Mouse (Mus musculus): ENCODE data around the gene Hps1.

DNA sequence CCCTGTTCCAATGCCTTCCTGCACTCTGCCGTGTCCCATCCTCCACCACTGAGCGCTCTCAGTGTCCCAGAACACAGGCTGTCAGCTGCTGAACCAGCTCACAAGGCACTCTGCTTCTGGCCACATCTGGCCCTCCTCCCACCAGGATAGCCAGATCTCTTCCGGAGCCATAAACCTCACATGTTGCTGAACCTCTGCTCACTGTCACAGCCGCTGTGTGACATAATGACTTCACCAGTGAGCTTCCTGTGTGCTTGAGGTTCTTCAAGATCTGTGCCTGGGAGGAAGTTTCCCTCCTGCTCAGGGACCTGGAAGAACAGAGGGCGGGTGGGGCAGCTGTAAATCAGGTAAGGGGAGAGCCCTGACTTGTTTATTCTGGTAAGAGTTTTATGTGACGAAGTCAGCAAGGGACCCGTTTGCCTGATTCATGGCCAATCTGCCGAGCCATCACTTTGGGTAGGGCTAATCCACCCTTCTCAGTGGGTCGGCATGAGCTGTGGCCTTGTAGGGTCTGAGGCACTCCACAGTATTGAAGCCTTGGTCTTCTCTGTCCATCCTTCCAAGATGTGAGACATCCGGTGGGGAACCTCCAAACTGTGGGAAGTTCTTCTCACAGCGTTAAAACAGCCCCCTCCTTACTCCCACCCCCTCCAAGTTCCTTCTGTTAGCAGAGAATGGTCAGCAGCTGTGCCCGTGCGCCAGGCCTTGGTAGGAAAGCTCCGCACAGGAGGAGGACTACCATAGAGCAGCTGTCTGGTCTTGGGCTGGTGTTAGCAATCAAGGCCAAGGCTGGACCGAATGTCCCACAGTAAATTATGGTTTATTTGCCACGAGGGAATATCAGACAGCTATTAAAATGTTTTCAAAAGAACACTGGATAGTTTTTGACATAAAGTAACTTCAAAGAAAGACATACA, 54.5 kb downstream of the Hps1 start:
- TF ChIP-seq POLR2A (IDR thresholded peaks at IDR 0.05; ENCODE audit: borderline replicate concordance, extremely low read depth, low read depth, low read length), result no peak
- no peak for TF ChIP-seq CTCF (IDR thresholded peaks at IDR 0.05; ENCODE audit: insufficient read depth, low read length)

All from lung, adult 2 months (tissue).